Mouse (Mus musculus): ENCODE measurements around the gene Krt75. TPM values are rescaled to one million over a fixed set of nuclear protein-coding genes. Genes with fewer than 3 reads are reported as not detected.

The Krt75 gene
- polyA plus RNA-seq (2015; fragmentation: Nextera tagmentation; extraction: Ambion mirVana) = not detected in 2 replicates

GRCm38 (mm10) chr15:101573796-101574345 is at the start of gene Krt75:
Gene Krt75, minus strand, starts transcription at chr15:101573904.

GRCm38 (mm10) chr15:101562850-101563249 is 10.9 kb downstream of the Krt75 start, which contains the start of gene Krt90:
Gene Krt90, minus strand, starts transcription at chr15:101562950.

GRCm38 (mm10) chr15:101550567-101550966 is 23.1 kb downstream of the Krt75 start, which contains the start of gene Krt82:
Gene Krt82, minus strand, starts transcription at chr15:101550667.

GRCm38 (mm10) chr15:101532720-101533119 is 41.0 kb downstream of the Krt75 start, which contains the start of gene Krt84:
Gene Krt84, minus strand, starts transcription at chr15:101532820.

GRCm38 (mm10) chr15:101517161-101517560 is 56.5 kb downstream of the Krt75 start, which contains the start of gene Gm49425:
Gene Gm49425, minus strand, starts transcription at chr15:101517261.

Other genes with a start within 250 kb of the Krt75 start
- gene Krt80, start 203.7 kb downstream of the Krt75 start, polyA plus RNA-seq (2015; fragmentation: Nextera tagmentation; extraction: Ambion mirVana) = 1.0 and 1.7 TPM in 2 replicates
- 19.1 and 21.2 TPM in 2 replicates for gene Krt7, start 162.9 kb downstream of the Krt75 start, polyA plus RNA-seq (2015; fragmentation: Nextera tagmentation; extraction: Ambion mirVana)
- 0.05 and 0.34 TPM in 2 replicates for gene Krt87, start 135.1 kb downstream of the Krt75 start, polyA plus RNA-seq (2015; fragmentation: Nextera tagmentation; extraction: Ambion mirVana)
- gene Krt88, start 126.2 kb downstream of the Krt75 start, polyA plus RNA-seq (2015; fragmentation: Nextera tagmentation; extraction: Ambion mirVana) = not detected in 2 replicates
- gene Krt81, start 110.2 kb downstream of the Krt75 start, polyA plus RNA-seq (2015; fragmentation: Nextera tagmentation; extraction: Ambion mirVana) = not detected in 2 replicates
- 0.12 and 0.25 TPM in 2 replicates for gene Krt86, start 100.4 kb downstream of the Krt75 start, polyA plus RNA-seq (2015; fragmentation: Nextera tagmentation; extraction: Ambion mirVana)
- gene Krt83, start 82.4 kb downstream of the Krt75 start, polyA plus RNA-seq (2015; fragmentation: Nextera tagmentation; extraction: Ambion mirVana) = 1.3 and 1.7 TPM in 2 replicates
- gene Gm49425, start 56.6 kb downstream of the Krt75 start, polyA plus RNA-seq (2015; fragmentation: Nextera tagmentation; extraction: Ambion mirVana) = not detected in 2 replicates
- not detected in 2 replicates for gene Krt84, start 41.1 kb downstream of the Krt75 start, polyA plus RNA-seq (2015; fragmentation: Nextera tagmentation; extraction: Ambion mirVana)
- not detected in 2 replicates for gene Krt82, start 23.2 kb downstream of the Krt75 start, polyA plus RNA-seq (2015; fragmentation: Nextera tagmentation; extraction: Ambion mirVana)
- not detected in 2 replicates for gene Krt90, start 11.0 kb downstream of the Krt75 start, polyA plus RNA-seq (2015; fragmentation: Nextera tagmentation; extraction: Ambion mirVana)
- not detected in 2 replicates for gene Gm5414, start 54.3 kb upstream of the Krt75 start, polyA plus RNA-seq (2015; fragmentation: Nextera tagmentation; extraction: Ambion mirVana)
- not detected in 2 replicates for gene Gm5478, start 73.5 kb upstream of the Krt75 start, polyA plus RNA-seq (2015; fragmentation: Nextera tagmentation; extraction: Ambion mirVana)
- gene Krt6b, start 106.4 kb upstream of the Krt75 start, polyA plus RNA-seq (2015; fragmentation: Nextera tagmentation; extraction: Ambion mirVana) = 0.06 TPM in 2 replicates
- gene Krt6a, start 120.4 kb upstream of the Krt75 start, polyA plus RNA-seq (2015; fragmentation: Nextera tagmentation; extraction: Ambion mirVana) = 0.14 TPM in 1 of 2 replicates, not detected in the other
- gene Krt5, start 139.0 kb upstream of the Krt75 start, polyA plus RNA-seq (2015; fragmentation: Nextera tagmentation; extraction: Ambion mirVana) = 0.06 and 0.11 TPM in 2 replicates
- not detected in 2 replicates for gene Krt71, start 169.2 kb upstream of the Krt75 start, polyA plus RNA-seq (2015; fragmentation: Nextera tagmentation; extraction: Ambion mirVana)
- gene Krt72, start 212.6 kb upstream of the Krt75 start, polyA plus RNA-seq (2015; fragmentation: Nextera tagmentation; extraction: Ambion mirVana) = not detected in 2 replicates
- gene Krt73, start 228.4 kb upstream of the Krt75 start, polyA plus RNA-seq (2015; fragmentation: Nextera tagmentation; extraction: Ambion mirVana) = not detected in 2 replicates
- not detected in 2 replicates for gene Krt2, start 244.3 kb upstream of the Krt75 start, polyA plus RNA-seq (2015; fragmentation: Nextera tagmentation; extraction: Ambion mirVana)

All from spleen, postnatal 0 days (tissue).